Mouse (Mus musculus): Measurements from ENCODE around the gene Lrp1. TPM values are rescaled to one million over a fixed set of nuclear protein-coding genes. Genes with fewer than 3 reads are reported as not detected.

Gene Lrp1
- total and polyA plus RNA-seq, 3 experiments, result 3.1 to 51.2 (median 11.8) TPM

DNA sequence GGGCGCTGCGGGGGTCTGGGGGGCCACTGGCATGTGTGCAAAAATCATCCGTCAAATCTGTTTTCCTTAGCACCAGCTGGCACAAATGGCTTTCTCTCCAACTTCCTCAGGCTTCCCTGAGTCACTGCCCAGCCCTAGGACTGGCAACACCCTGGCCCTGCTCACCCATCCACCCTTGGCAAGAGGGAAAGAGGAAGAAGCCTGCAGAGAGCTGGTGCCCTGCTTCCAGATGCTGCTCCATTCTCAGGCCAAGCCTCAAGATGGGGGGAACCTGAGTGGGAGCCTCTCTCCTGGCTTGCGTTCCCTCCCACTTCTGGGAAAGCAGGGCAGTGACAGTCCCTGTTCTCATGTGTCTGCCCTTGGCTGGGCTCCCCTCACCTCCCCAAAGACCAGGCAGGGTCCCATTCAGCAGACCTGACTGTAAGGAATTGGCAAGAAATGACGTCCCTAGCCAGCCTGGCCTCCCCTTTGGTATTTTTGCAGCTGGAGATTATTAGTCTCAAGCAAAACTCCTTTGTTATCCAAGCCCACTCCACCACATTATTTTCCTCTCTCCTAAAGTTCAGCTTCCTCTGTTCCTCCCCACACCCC is 23.5 kb downstream of the Lrp1 start:
- Histone ChIP-seq H3K27me3 (replicated peaks) (no peaks in the 10 kb centered on the region), H3K4me3 (replicated peaks in 1 of 3; ENCODE audit: low read depth in 2 of 3, low read length in 2 of 3, poor library complexity in 1 of 3) (no peak overlapping the region), H3K4me2 (ENCODE audit: insufficient read depth, low read depth, poor library complexity, severe bottlenecking) (no peak overlapping the region), H3K79me2 (replicated peaks; ENCODE audit: control insufficient read depth, extremely low read depth, insufficient read depth, poor library complexity, severe bottlenecking) (no peaks in the 10 kb centered on the region), H3K36me3 (replicated peaks in 1 of 2; ENCODE audit: control insufficient read depth in 1 of 2, insufficient read depth in 1 of 2, low read length in 1 of 2) (peaks cover 15 to 26% of the 10 kb centered on the region in 2 experiments), H3K27ac (ENCODE audit: insufficient read depth, low read depth) (no peak overlapping the region), H3K9me3 (replicated peaks; ENCODE audit: low read length) (no peaks in the 10 kb centered on the region), H3K4me1 (ENCODE audit: control insufficient read depth in 1 of 2, insufficient read depth in 2 of 2) (peaks cover 47 to 85% of the 10 kb centered on the region in 2 experiments), H3K9ac (ENCODE audit: insufficient read depth, low read depth) (no peak overlapping the region)
- in situ Hi-C loops (cut with MboI; ENCODE audit: low pct_ligation_motif_present, low pct_unique_long_range_greater_than_20kb, low sequenced_read_pairs), result no loop called here
- DNase-seq (ENCODE audit: extremely low read depth), result no peak
- TF ChIP-seq IRF4 (IDR thresholded peaks at IDR 0.05; ENCODE audit: low read depth, low read length) (no peak), MAZ (IDR thresholded peaks at IDR 0.05; ENCODE audit: low read depth, low read length) (no peak), GABPA (IDR thresholded peaks at IDR 0.05; ENCODE audit: insufficient replicate concordance, low read depth, low read length) (no peak), ZNF384 (IDR thresholded peaks at IDR 0.05; ENCODE audit: low read depth, low read length) (no peak), POLR2A (IDR thresholded peaks at IDR 0.05; ENCODE audit: low read depth, low read length) (no peak), USF2 (conservative IDR thresholded peaks at IDR 0.05; ENCODE audit: low read depth, low read length) (no peak), MEF2A (IDR thresholded peaks at IDR 0.05; ENCODE audit: borderline replicate concordance, low read depth, low read length) (no peak), MXI1 (IDR thresholded peaks at IDR 0.05; ENCODE audit: low read depth, low read length) (no peak), MAX (IDR thresholded peaks at IDR 0.05; ENCODE audit: low read length) (no peak), POLR2AphosphoS2 (IDR thresholded peaks at IDR 0.05; ENCODE audit: low read depth, low read length) (no peak), E2F4 (IDR thresholded peaks at IDR 0.05; ENCODE audit: insufficient replicate concordance, low read depth, low read length) (no peak), JUND (conservative IDR thresholded peaks at IDR 0.05; ENCODE audit: low read depth, low read length) (no peak), RAD21 (IDR thresholded peaks at IDR 0.05; ENCODE audit: low read depth, low read length) (no peak), EP300 (IDR thresholded peaks at IDR 0.05; ENCODE audit: low read length) (no peak), MAFK (IDR thresholded peaks at IDR 0.05; ENCODE audit: insufficient replicate concordance, low read length) (no peak), ZC3H11A (IDR thresholded peaks at IDR 0.05; ENCODE audit: low read depth, low read length) (no peak), PAX5 (IDR thresholded peaks at IDR 0.05; ENCODE audit: low read length) (no peak), USF1 (IDR thresholded peaks at IDR 0.05; ENCODE audit: low read depth, low read length) (no peak)
- dilution Hi-C loops (cut with MboI; ENCODE audit: extremely low pct_ligation_motif_present, extremely low pct_unique_long_range_greater_than_20kb, low sequenced_read_pairs), result no loop called here

DNA sequence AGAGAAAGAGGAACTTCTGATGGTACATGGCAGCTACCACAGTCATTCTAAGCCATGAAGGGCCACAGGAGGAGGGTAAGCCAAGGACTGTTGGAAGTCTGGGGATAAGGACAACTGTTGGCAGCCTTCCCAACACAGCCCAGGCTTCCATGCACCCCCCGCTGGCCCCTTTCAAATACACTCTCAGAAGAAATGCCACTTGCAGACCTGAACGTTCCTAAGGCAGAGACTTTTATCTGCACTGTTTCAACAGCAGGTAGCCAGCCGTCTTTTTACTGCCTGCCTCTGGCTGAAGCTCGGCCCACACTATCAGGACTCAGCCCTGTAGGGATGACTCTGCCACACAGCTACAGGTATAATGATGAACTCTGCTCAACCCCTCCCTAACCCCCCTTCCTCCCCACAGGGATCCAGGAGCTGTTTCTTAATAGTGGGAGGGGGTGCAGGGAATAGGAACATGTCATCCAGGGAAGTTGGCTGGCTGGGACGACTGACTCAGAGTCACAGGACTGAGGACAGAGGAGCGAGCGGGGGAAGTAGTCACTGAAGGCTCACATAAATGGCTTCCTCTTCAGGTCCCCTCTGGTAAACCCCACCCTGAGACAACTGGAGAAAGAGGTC is 24.5 kb downstream of the Lrp1 start:
- H3K27ac ChIP-seq (ENCODE audit: insufficient read depth, low read depth), result no peak overlapping the region
- H3K27me3 ChIP-seq (replicated peaks), result no peaks in the 10 kb centered on the region
- no peak for DNase-seq (ENCODE audit: extremely low read depth)
- H3K4me1 ChIP-seq (ENCODE audit: control insufficient read depth in 1 of 2, insufficient read depth in 2 of 2), result peaks cover 57 to 95% of the 10 kb centered on the region in 2 experiments
- dilution Hi-C loops (cut with MboI; ENCODE audit: extremely low pct_ligation_motif_present, extremely low pct_unique_long_range_greater_than_20kb, low sequenced_read_pairs) (no loop called here), in situ Hi-C loops (cut with MboI; ENCODE audit: low pct_ligation_motif_present, low pct_unique_long_range_greater_than_20kb, low sequenced_read_pairs) (no loop called here)
- no peaks in the 10 kb centered on the region for H3K9me3 ChIP-seq (replicated peaks; ENCODE audit: low read length)
- no peaks in the 10 kb centered on the region for H3K79me2 ChIP-seq (replicated peaks; ENCODE audit: control insufficient read depth, extremely low read depth, insufficient read depth, poor library complexity, severe bottlenecking)
- TF ChIP-seq KAT2A (IDR thresholded peaks at IDR 0.05; ENCODE audit: insufficient replicate concordance, low read length) (no peak), ZMIZ1 (IDR thresholded peaks at IDR 0.05; ENCODE audit: low read depth, low read length) (no peak), USF1 (IDR thresholded peaks at IDR 0.05; ENCODE audit: low read depth, low read length) (no peak), MAZ (IDR thresholded peaks at IDR 0.05; ENCODE audit: low read depth, low read length) (no peak), ELF1 (IDR thresholded peaks at IDR 0.05; ENCODE audit: low read depth, low read length) (no peak), MAX (IDR thresholded peaks at IDR 0.05; ENCODE audit: low read length) (no peak), MAFK (IDR thresholded peaks at IDR 0.05; ENCODE audit: insufficient replicate concordance, low read length) (no peak), JUN (IDR thresholded peaks at IDR 0.05; ENCODE audit: insufficient read depth, low read depth, low read length) (no peak), GABPA (IDR thresholded peaks at IDR 0.05; ENCODE audit: insufficient replicate concordance, low read depth, low read length) (no peak), ZNF384 (IDR thresholded peaks at IDR 0.05; ENCODE audit: low read depth, low read length) (no peak), HCFC1 (IDR thresholded peaks at IDR 0.05; ENCODE audit: low read depth, low read length) (no peak), ZKSCAN1 (IDR thresholded peaks at IDR 0.05; ENCODE audit: borderline replicate concordance, low read depth, low read length) (no peak), TCF12 (IDR thresholded peaks at IDR 0.05; ENCODE audit: low read depth, low read length) (no peak), ZC3H11A (IDR thresholded peaks at IDR 0.05; ENCODE audit: low read depth, low read length) (no peak), EP300 (IDR thresholded peaks at IDR 0.05; ENCODE audit: low read length) (no peak), BHLHE40 (IDR thresholded peaks at IDR 0.05; ENCODE audit: low read depth, low read length) (no peak)
- no peak overlapping the region for H3K4me2 ChIP-seq (ENCODE audit: insufficient read depth, low read depth, poor library complexity, severe bottlenecking)
- H3K36me3 ChIP-seq (replicated peaks in 1 of 2; ENCODE audit: control insufficient read depth in 1 of 2, insufficient read depth in 1 of 2, low read length in 1 of 2), result peaks cover 24 to 36% of the 10 kb centered on the region in 2 experiments
- no peak overlapping the region for H3K9ac ChIP-seq (ENCODE audit: insufficient read depth, low read depth)
- H3K4me3 ChIP-seq (replicated peaks in 1 of 3; ENCODE audit: low read depth in 2 of 3, low read length in 2 of 3, poor library complexity in 1 of 3), result no peak overlapping the region
